Mouse (Mus musculus): ENCODE data around the gene Minpp1. TPM values are rescaled to one million over a fixed set of nuclear protein-coding genes. Genes with fewer than 3 reads are reported as not detected.
A peak's percentile ranks its signal among the peaks of the same experiment; 100 is the strongest.

Minpp1 gene
- total RNA-seq, 1 experiment from 2014 or later, result 57.6 TPM

GRCm38 (mm10) chr19:32510962-32511361, 25.4 kb downstream of the Minpp1 start:
- ATAC-seq (replicated peaks in 1 of 2; ENCODE audit: insufficient read depth in 1 of 2, low FRiP score in 2 of 2, low TSS enrichment in 1 of 2, low read depth in 1 of 2, poor library complexity in 2 of 2, severe bottlenecking in 2 of 2), result peak in 1 of 2 experiments; percentile 56; a peak in 1 of 4 replicates

GRCm38 (mm10) chr19:32512518-32512917, 26.9 kb downstream of the Minpp1 start:
- ATAC-seq (replicated peaks in 1 of 2; ENCODE audit: insufficient read depth in 1 of 2, low FRiP score in 2 of 2, low TSS enrichment in 1 of 2, low read depth in 1 of 2, poor library complexity in 2 of 2, severe bottlenecking in 2 of 2), result no peak

GRCm38 (mm10) chr19:32516575-32516974, 31.0 kb downstream of the Minpp1 start:
- no peak for ATAC-seq (replicated peaks in 1 of 2; ENCODE audit: insufficient read depth in 1 of 2, low FRiP score in 2 of 2, low TSS enrichment in 1 of 2, low read depth in 1 of 2, poor library complexity in 2 of 2, severe bottlenecking in 2 of 2)

- no peak for ATAC-seq (replicated peaks in 1 of 2; ENCODE audit: insufficient read depth in 1 of 2, low FRiP score in 2 of 2, low TSS enrichment in 1 of 2, low read depth in 1 of 2, poor library complexity in 2 of 2, severe bottlenecking in 2 of 2)
These were observed 35.9 kb downstream of the Minpp1 start for GRCm38 (mm10) chr19:32521446-32521845.

- no peak for ATAC-seq (replicated peaks in 1 of 2; ENCODE audit: insufficient read depth in 1 of 2, low FRiP score in 2 of 2, low TSS enrichment in 1 of 2, low read depth in 1 of 2, poor library complexity in 2 of 2, severe bottlenecking in 2 of 2)
These were observed 36.7 kb downstream of the Minpp1 start for GRCm38 (mm10) chr19:32522247-32522646.

GRCm38 (mm10) chr19:32522753-32523307, 37.3 kb downstream of the Minpp1 start:
- ATAC-seq (replicated peaks in 1 of 2; ENCODE audit: insufficient read depth in 1 of 2, low FRiP score in 2 of 2, low TSS enrichment in 1 of 2, low read depth in 1 of 2, poor library complexity in 2 of 2, severe bottlenecking in 2 of 2), result no peak

- ATAC-seq (replicated peaks in 1 of 2; ENCODE audit: insufficient read depth in 1 of 2, low FRiP score in 2 of 2, low TSS enrichment in 1 of 2, low read depth in 1 of 2, poor library complexity in 2 of 2, severe bottlenecking in 2 of 2), result peak; percentile 97 to 99
These were observed 38.4 kb downstream of the Minpp1 start for GRCm38 (mm10) chr19:32523769-32524515.

GRCm38 (mm10) chr19:32524516-32524860, 38.9 kb downstream of the Minpp1 start:
- ATAC-seq (replicated peaks in 1 of 2; ENCODE audit: insufficient read depth in 1 of 2, low FRiP score in 2 of 2, low TSS enrichment in 1 of 2, low read depth in 1 of 2, poor library complexity in 2 of 2, severe bottlenecking in 2 of 2), result no peak

GRCm38 (mm10) chr19:32527139-32527538, 41.6 kb downstream of the Minpp1 start:
- no peak for ATAC-seq (replicated peaks in 1 of 2; ENCODE audit: insufficient read depth in 1 of 2, low FRiP score in 2 of 2, low TSS enrichment in 1 of 2, low read depth in 1 of 2, poor library complexity in 2 of 2, severe bottlenecking in 2 of 2)

- ATAC-seq (replicated peaks in 1 of 2; ENCODE audit: insufficient read depth in 1 of 2, low FRiP score in 2 of 2, low TSS enrichment in 1 of 2, low read depth in 1 of 2, poor library complexity in 2 of 2, severe bottlenecking in 2 of 2), result no peak
These were observed 43.2 kb downstream of the Minpp1 start for GRCm38 (mm10) chr19:32528723-32529122.

- no peak for ATAC-seq (replicated peaks in 1 of 2; ENCODE audit: insufficient read depth in 1 of 2, low FRiP score in 2 of 2, low TSS enrichment in 1 of 2, low read depth in 1 of 2, poor library complexity in 2 of 2, severe bottlenecking in 2 of 2)
These were observed 43.8 kb downstream of the Minpp1 start for GRCm38 (mm10) chr19:32529252-32529942.

- no peak for ATAC-seq (replicated peaks in 1 of 2; ENCODE audit: insufficient read depth in 1 of 2, low FRiP score in 2 of 2, low TSS enrichment in 1 of 2, low read depth in 1 of 2, poor library complexity in 2 of 2, severe bottlenecking in 2 of 2)
These were observed 44.7 kb downstream of the Minpp1 start for GRCm38 (mm10) chr19:32530296-32530695.

GRCm38 (mm10) chr19:32532331-32532730, 46.8 kb downstream of the Minpp1 start:
- ATAC-seq (replicated peaks in 1 of 2; ENCODE audit: insufficient read depth in 1 of 2, low FRiP score in 2 of 2, low TSS enrichment in 1 of 2, low read depth in 1 of 2, poor library complexity in 2 of 2, severe bottlenecking in 2 of 2), result no peak

GRCm38 (mm10) chr19:32532737-32533505, 47.4 kb downstream of the Minpp1 start:
- ATAC-seq (replicated peaks in 1 of 2; ENCODE audit: insufficient read depth in 1 of 2, low FRiP score in 2 of 2, low TSS enrichment in 1 of 2, low read depth in 1 of 2, poor library complexity in 2 of 2, severe bottlenecking in 2 of 2), result no peak

GRCm38 (mm10) chr19:32534887-32535286, 49.3 kb downstream of the Minpp1 start:
- no peak for ATAC-seq (replicated peaks in 1 of 2; ENCODE audit: insufficient read depth in 1 of 2, low FRiP score in 2 of 2, low TSS enrichment in 1 of 2, low read depth in 1 of 2, poor library complexity in 2 of 2, severe bottlenecking in 2 of 2)

- ATAC-seq (replicated peaks in 1 of 2; ENCODE audit: insufficient read depth in 1 of 2, low FRiP score in 2 of 2, low TSS enrichment in 1 of 2, low read depth in 1 of 2, poor library complexity in 2 of 2, severe bottlenecking in 2 of 2), result no peak
These were observed 57.4 kb downstream of the Minpp1 start for GRCm38 (mm10) chr19:32542784-32543490.

GRCm38 (mm10) chr19:32547396-32547795, 61.8 kb downstream of the Minpp1 start:
- ATAC-seq (replicated peaks in 1 of 2; ENCODE audit: insufficient read depth in 1 of 2, low FRiP score in 2 of 2, low TSS enrichment in 1 of 2, low read depth in 1 of 2, poor library complexity in 2 of 2, severe bottlenecking in 2 of 2), result no peak
